Mouse (Mus musculus) C2C12 (cell line): ENCODE results near the gene Rp9. TPM values are rescaled to one million over a fixed set of nuclear protein-coding genes. Genes with fewer than 3 reads are reported as not detected.
"Not testable (repeated sequence)": the region's sequence is repeated elsewhere in the genome, so short reads cannot be mapped to it uniquely, and the experiment has no call there.

Source experiments
- H3K27me3 ChIP-seq: one replicate; pipeline ENCODE4 v1.6.1; 2011; ENCODE audit not compliant: control insufficient read depth, insufficient read depth, insufficient read length
- H3K36me3 ChIP-seq: one replicate; pipeline ENCODE4 v1.6.1; 2011; ENCODE audit not compliant: control insufficient read depth, insufficient read depth
- H3K4me3 ChIP-seq: one replicate; pipeline ENCODE4 v1.5.1; 2011; ENCODE audit warnings: mild to moderate bottlenecking, control low read depth; ENCODE audit not compliant: poor library complexity, insufficient read depth, severe bottlenecking
- H3K79me2 ChIP-seq: one replicate; pipeline ENCODE4 v1.6.1; 2011; ENCODE audit not compliant: control insufficient read depth, insufficient read depth
- H3K79me3 ChIP-seq: one replicate; pipeline ENCODE4 v1.6.1; 2011; ENCODE audit warnings: low read depth, control low read depth
- H3ac ChIP-seq: one replicate; pipeline ENCODE3; 2011; ENCODE audit warnings: low read depth; ENCODE audit not compliant: control insufficient read depth, insufficient read length
- CEBPB ChIP-seq: IDR thresholded peaks from one replicate; pipeline ENCODE4 v1.6.1; 2011; ENCODE audit warnings: low read depth, mild to moderate bottlenecking, control low read depth, moderate library complexity
- CTCF ChIP-seq: IDR thresholded peaks from one replicate; pipeline ENCODE4 v1.5.1; 2011; ENCODE audit not compliant: control insufficient read depth, insufficient read depth, insufficient read length
- FOSL1 ChIP-seq: IDR thresholded peaks from one replicate; pipeline ENCODE4 v1.8.0; 2011; ENCODE audit warnings: mild to moderate bottlenecking, low read length; ENCODE audit not compliant: poor library complexity, insufficient read depth, severe bottlenecking
- MAX ChIP-seq: IDR thresholded peaks from one replicate; pipeline ENCODE4 v1.6.1; 2011; ENCODE audit warnings: mild to moderate bottlenecking, control low read depth
- MYOD1 ChIP-seq: IDR thresholded peaks from one replicate; pipeline ENCODE4 v1.6.1; 2011; ENCODE audit warnings: low read depth; ENCODE audit not compliant: control insufficient read depth, insufficient read length
- MYOG ChIP-seq: IDR thresholded peaks from one replicate; pipeline ENCODE4 v1.6.1; 2011; ENCODE audit not compliant: control insufficient read depth, insufficient read length; ENCODE audit errors: extremely low read depth
- USF1 ChIP-seq: IDR thresholded peaks from one replicate; pipeline ENCODE4 v1.6.1; 2011; ENCODE audit warnings: low read depth, mild to moderate bottlenecking, control low read depth, moderate library complexity
- polyA plus RNA-seq: library from polyadenylated mRNA; unstranded; fragments of >200 nt; fragmentation: generic; extraction: Trizol; gene quantifications from one replicate; pipeline ENCODE4 v1.2.1, GENCODE M21; 2012; ENCODE audit warnings: missing spikeins

The Rp9 gene
- polyA plus RNA-seq, 1 experiment = 58.5 TPM

GRCm38 (mm10) chr9:22411002-22411857 lies 58.3 kb downstream of the Rp9 start, which contains the start of gene 9530077C05Rik:
TSS of gene 9530077C05Rik (plus strand) at chr9:22411513.
- peak within 1 kb of the TSS; percentile 31 for H3K4me3 ChIP-seq
- peak within 1 kb of the TSS; percentile 63 for H3ac ChIP-seq
- H3K79me2 ChIP-seq = no peaks in the 10 kb centered on the region
- TF ChIP-seq USF1 = no peak
- no peak for TF ChIP-seq CEBPB
- TF ChIP-seq FOSL1 = no peak
- TF ChIP-seq MYOG = no peak
- peak; percentile 94 for TF ChIP-seq CTCF
- peak; percentile 74 for TF ChIP-seq MAX
- TF ChIP-seq MYOD1 = no peak
- no peaks in the 10 kb centered on the region for H3K79me3 ChIP-seq
- H3K27me3 ChIP-seq = no peaks in the 10 kb centered on the region
- no peaks in the 10 kb centered on the region for H3K36me3 ChIP-seq

DNA sequence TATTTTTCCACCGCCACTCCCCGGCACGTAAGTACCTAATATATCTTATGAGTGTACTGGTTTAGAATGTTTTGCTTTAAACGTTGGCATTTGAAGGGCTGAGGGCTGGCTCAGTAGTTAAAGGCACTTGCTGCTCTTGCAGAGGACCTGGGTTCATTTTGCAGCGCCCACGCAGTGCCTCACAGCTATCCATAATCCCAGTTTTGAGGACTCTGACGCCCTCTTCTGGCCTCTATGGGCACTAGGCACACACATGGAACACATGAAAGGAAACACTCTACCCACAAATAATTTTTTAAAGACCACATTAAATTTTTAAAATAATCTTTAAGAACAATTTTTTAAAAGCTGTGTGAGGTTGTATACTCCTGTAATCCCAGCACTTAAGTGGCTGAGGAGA lies 60.0 kb downstream of the Rp9 start:
- Histone ChIP-seq H3K27me3 (no peaks in the 10 kb centered on the region), H3K4me3 (no peak overlapping the region), H3K79me2 (no peaks in the 10 kb centered on the region), H3K79me3 (no peaks in the 10 kb centered on the region), H3K36me3 (no peaks in the 10 kb centered on the region), H3ac (no peak overlapping the region)
- TF ChIP-seq USF1 (no peak), MAX (no peak), FOSL1 (no peak), CEBPB (no peak), MYOG (no peak), CTCF (no peak), MYOD1 (no peak)

GRCm38 (mm10) chr9:22408344-22408743 lies 61.2 kb downstream of the Rp9 start:
- not testable (repeated sequence) for H3K27me3 ChIP-seq, H3ac ChIP-seq, H3K79me3 ChIP-seq, H3K36me3 ChIP-seq, H3K79me2 ChIP-seq, H3K4me3 ChIP-seq

- not testable (repeated sequence) for H3K79me3 ChIP-seq, H3K79me2 ChIP-seq, H3K27me3 ChIP-seq, H3ac ChIP-seq, H3K36me3 ChIP-seq, H3K4me3 ChIP-seq
Measured at GRCm38 (mm10) chr9:22407633-22408032, 61.9 kb downstream of the Rp9 start.

GRCm38 (mm10) chr9:22405414-22405813 lies 64.1 kb downstream of the Rp9 start:
- Histone ChIP-seq H3ac (no peak overlapping the region), H3K36me3 (no peaks in the 10 kb centered on the region), H3K4me3 (no peak overlapping the region), H3K27me3 (no peaks in the 10 kb centered on the region), H3K79me3 (no peaks in the 10 kb centered on the region), H3K79me2 (no peaks in the 10 kb centered on the region)
- TF ChIP-seq FOSL1 (no peak), MYOG (no peak), CTCF (no peak), MYOD1 (no peak), MAX (no peak), CEBPB (no peak), USF1 (no peak)

GRCm38 (mm10) chr9:22403501-22403900 lies 66.0 kb downstream of the Rp9 start:
- not testable (repeated sequence) for H3K27me3 ChIP-seq, H3ac ChIP-seq, H3K36me3 ChIP-seq, H3K79me2 ChIP-seq, H3K4me3 ChIP-seq, H3K79me3 ChIP-seq
